Mouse (Mus musculus): ENCODE results near the gene Zfp644. TPM values are rescaled to one million over a fixed set of nuclear protein-coding genes. Genes with fewer than 3 reads are reported as not detected.

Gene Zfp644
- 1.7 and 1.8 TPM in 2 replicates for polyA plus RNA-seq (2012; rRNA removed; ENCODE audit: low replicate concordance)

DNA sequence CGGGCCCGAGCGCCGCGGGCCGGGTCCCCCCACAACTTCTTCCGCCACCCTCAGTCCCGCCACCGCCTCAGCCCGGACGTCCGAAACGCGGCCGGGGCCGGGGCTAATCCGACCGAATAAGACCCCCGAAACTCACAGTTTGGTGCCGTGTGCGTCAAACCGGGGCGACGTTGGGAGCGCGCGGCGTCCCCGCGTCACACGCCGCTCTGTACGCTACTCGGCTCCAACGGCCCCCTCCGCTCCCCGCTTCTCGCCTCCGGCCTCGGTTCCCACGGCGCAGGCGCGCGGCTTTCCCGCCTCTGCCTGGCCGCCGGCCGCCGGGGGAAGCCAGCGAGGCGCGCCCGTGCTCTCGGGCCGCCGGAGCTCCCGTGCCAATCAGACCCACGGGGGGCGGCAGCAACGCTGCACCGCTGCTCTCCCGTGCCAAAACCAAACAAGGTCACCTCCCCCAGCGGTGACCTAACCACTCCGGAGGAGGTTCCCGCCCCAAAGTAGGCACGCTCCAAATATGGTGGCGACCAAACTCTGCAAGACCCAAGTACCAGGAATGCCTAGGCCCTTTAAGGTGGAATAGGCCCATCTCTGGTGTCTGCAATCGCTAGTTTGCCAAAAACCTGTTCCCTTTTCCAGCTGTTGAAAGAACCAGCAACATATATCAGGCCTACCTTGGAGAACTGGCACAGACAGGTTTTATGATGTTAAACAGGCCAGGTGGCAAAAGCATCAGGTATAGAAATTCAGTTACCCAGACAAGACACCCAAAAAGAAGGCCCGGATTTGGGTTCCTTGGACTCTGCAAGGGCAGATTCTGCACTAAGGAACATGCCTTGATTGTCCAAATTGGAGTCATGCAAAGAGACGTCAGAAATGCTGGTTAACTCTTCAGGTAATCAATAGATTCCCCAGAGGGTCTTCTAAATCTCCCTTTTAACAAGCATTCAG lies at the start of gene Zfp644:
Zfp644 (minus strand) TSS at position 892 of the 942 bp plus-strand sequence.

DNA sequence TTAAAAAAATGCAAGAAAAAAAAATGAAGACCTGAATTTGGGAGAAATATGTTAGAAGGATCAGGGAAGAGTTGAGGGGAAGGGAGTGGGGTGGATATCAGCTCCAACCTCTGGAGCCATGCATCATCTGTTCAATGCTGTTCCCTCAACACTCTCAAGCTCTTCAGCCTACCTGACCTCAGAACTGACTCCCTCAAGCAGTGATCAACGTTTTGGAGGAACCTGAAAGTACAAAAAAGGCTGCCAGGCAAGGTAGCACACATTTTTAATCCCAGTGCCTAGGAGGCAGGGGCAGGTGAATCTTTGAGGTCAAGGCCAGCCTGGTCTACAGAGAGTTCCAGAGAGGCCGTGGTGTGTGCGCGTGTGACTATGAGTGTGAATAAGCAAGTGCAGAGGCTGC lies 88.3 kb downstream of the Zfp644 start, which contains the start of gene Gm17304:
Gm17304 (plus strand) TSS at position 301 of the 400 bp plus-strand sequence.

Other genes starting within 250 kb of the Zfp644 start
- not detected in 2 replicates for gene Barhl2, start 239.1 kb downstream of the Zfp644 start, polyA plus RNA-seq (2012; rRNA removed; ENCODE audit: low replicate concordance)
- not detected in 2 replicates for gene Gm17304, start 88.2 kb downstream of the Zfp644 start, polyA plus RNA-seq (2012; rRNA removed; ENCODE audit: low replicate concordance)
- not detected in 2 replicates for gene Hfm1, start 229.0 kb upstream of the Zfp644 start, polyA plus RNA-seq (2012; rRNA removed; ENCODE audit: low replicate concordance)

Measured in duodenum, adult 2 months (tissue).